Mouse (Mus musculus): Measurements from ENCODE around the gene Gm4491. TPM values are rescaled to one million over a fixed set of nuclear protein-coding genes. Genes with fewer than 3 reads are reported as not detected.

Gene Gm4491
- total RNA-seq, 2 experiments from 2014 or later: not detected

GRCm38 (mm10) chr14:57082863-57083262, 32.8 kb downstream of the Gm4491 start:
- no peak for DNase-seq

GRCm38 (mm10) chr14:57075537-57075936, 40.1 kb downstream of the Gm4491 start:
- no peak for DNase-seq

GRCm38 (mm10) chr14:57069906-57070305, 45.8 kb downstream of the Gm4491 start:
- DNase-seq: peak; percentile 30 to 44

- DNase-seq: no peak
Observed at GRCm38 (mm10) chr14:57066053-57066452, 49.6 kb downstream of the Gm4491 start.

Other genes starting within 250 kb of the Gm4491 start
- 10 to 100 TPM; 54.9 to 55.5 TPM for gene Zmym2, start 229.2 kb downstream of the Gm4491 start, total RNA-seq (2021)
- not detected for gene Gja3, start 57.8 kb downstream of the Gm4491 start, total RNA-seq (2021)
- gene Gjb2, start 11.2 kb downstream of the Gm4491 start, total RNA-seq (2021): 10 to 100 TPM in 1 of 2 experiments, 1 to 10 TPM in 1; 1.1 to 15.2 TPM
- not detected for gene Gjb6, start 17.7 kb upstream of the Gm4491 start, total RNA-seq (2021)

All from adrenal gland, postnatal 36 days (tissue).